Mouse (Mus musculus): ENCODE measurements at regions not wholly inside any gene's neighbourhood (a gene's known extent, or its start where the extent isn't known, plus 50 kb on each side); places are given as distances from the start of the nearest gene placed in this dataset.

GRCm38 (mm10) chr1:60655691-60656595 is 60.7 kb upstream of the Cd28 start:
- Histone ChIP-seq H3K27me3 (replicated peaks; ENCODE audit: control insufficient read depth, insufficient read depth, low read length) (no peaks in the 10 kb centered on the region), H3K4me3 (ENCODE audit: low read depth, low read length) (no peak overlapping the region), H3K27ac (replicated peaks; ENCODE audit: low read depth, low read length) (no peak overlapping the region), H3K36me3 (ENCODE audit: control insufficient read depth, insufficient read depth, low read length) (no peaks in the 10 kb centered on the region), H3K9me3 (ENCODE audit: control insufficient read depth, low read length) (no peaks in the 10 kb centered on the region), H3K4me2 (ENCODE audit: low read depth, low read length) (no peak overlapping the region), H3K4me1 (ENCODE audit: control insufficient read depth, insufficient read depth, low read length) (no peaks in the 10 kb centered on the region), H3K9ac (ENCODE audit: low read depth, low read length) (no peak overlapping the region)
- ATAC-seq (ENCODE audit: low read depth) (no peak), DNase-seq (ENCODE audit: low spot score) (no peak)
- 72% methylated on average over 6 of the region's 6 CpGs for WGBS

GRCm38 (mm10) chr1:60655206-60655605 is 61.4 kb upstream of the Cd28 start:
- ATAC-seq (ENCODE audit: low read depth) (no peak), DNase-seq (ENCODE audit: low spot score) (no peak)
- no peaks in the 10 kb centered on the region for H3K36me3 ChIP-seq (ENCODE audit: control insufficient read depth, insufficient read depth, low read length)
- H3K27me3 ChIP-seq (replicated peaks; ENCODE audit: control insufficient read depth, insufficient read depth, low read length), result no peaks in the 10 kb centered on the region
- H3K9me3 ChIP-seq (ENCODE audit: control insufficient read depth, low read length), result no peaks in the 10 kb centered on the region
- no peaks in the 10 kb centered on the region for H3K4me1 ChIP-seq (ENCODE audit: control insufficient read depth, insufficient read depth, low read length)
- WGBS, result 42% methylated on average over 2 of the region's 2 CpGs
- H3K9ac ChIP-seq (ENCODE audit: low read depth, low read length), result no peak overlapping the region
- H3K4me2 ChIP-seq (ENCODE audit: low read depth, low read length), result no peak overlapping the region
- H3K4me3 ChIP-seq (ENCODE audit: low read depth, low read length), result no peak overlapping the region
- no peak overlapping the region for H3K27ac ChIP-seq (replicated peaks; ENCODE audit: low read depth, low read length)

- WGBS, result 60% methylated on average over 4 of the region's 4 CpGs
- Histone ChIP-seq H3K4me3 (ENCODE audit: low read depth, low read length) (no peak overlapping the region), H3K9me3 (ENCODE audit: control insufficient read depth, low read length) (no peaks in the 10 kb centered on the region), H3K4me1 (ENCODE audit: control insufficient read depth, insufficient read depth, low read length) (no peaks in the 10 kb centered on the region), H3K36me3 (ENCODE audit: control insufficient read depth, insufficient read depth, low read length) (no peaks in the 10 kb centered on the region), H3K4me2 (ENCODE audit: low read depth, low read length) (no peak overlapping the region), H3K27ac (replicated peaks; ENCODE audit: low read depth, low read length) (no peak overlapping the region), H3K27me3 (replicated peaks; ENCODE audit: control insufficient read depth, insufficient read depth, low read length) (no peaks in the 10 kb centered on the region), H3K9ac (ENCODE audit: low read depth, low read length) (no peak overlapping the region)
- ATAC-seq (ENCODE audit: low read depth) (no peak), DNase-seq (ENCODE audit: low spot score) (no peak)
Measured at GRCm38 (mm10) chr1:60652570-60653011, 64.0 kb upstream of the Cd28 start.

- WGBS, result 56% methylated on average over 3 of the region's 3 CpGs
- no peaks in the 10 kb centered on the region for H3K9me3 ChIP-seq (ENCODE audit: control insufficient read depth, low read length)
- DNase-seq (ENCODE audit: low spot score), result no peak
Measured at GRCm38 (mm10) chr1:60650158-60650557, 66.4 kb upstream of the Cd28 start.

GRCm38 (mm10) chr1:60649303-60649850 is 67.2 kb upstream of the Cd28 start:
- DNase-seq (ENCODE audit: low spot score) (no peak), ATAC-seq (ENCODE audit: low read depth) (no peak)
- H3K36me3 ChIP-seq (ENCODE audit: control insufficient read depth, insufficient read depth, low read length), result no peaks in the 10 kb centered on the region
- H3K27ac ChIP-seq (replicated peaks; ENCODE audit: low read depth, low read length), result no peak overlapping the region
- 47% methylated on average over 8 of the region's 8 CpGs for whole genome bisulfite sequencing
- no peak overlapping the region for H3K9ac ChIP-seq (ENCODE audit: low read depth, low read length)
- H3K4me2 ChIP-seq (ENCODE audit: low read depth, low read length), result no peak overlapping the region
- H3K9me3 ChIP-seq (ENCODE audit: control insufficient read depth, low read length), result no peaks in the 10 kb centered on the region
- no peak overlapping the region for H3K4me3 ChIP-seq (ENCODE audit: low read depth, low read length)
- H3K4me1 ChIP-seq (ENCODE audit: control insufficient read depth, insufficient read depth, low read length), result no peaks in the 10 kb centered on the region
- no peaks in the 10 kb centered on the region for H3K27me3 ChIP-seq (replicated peaks; ENCODE audit: control insufficient read depth, insufficient read depth, low read length)

More at GRCm38 (mm10) chr1:60650158-60650557, 66.4 kb upstream of the Cd28 start:
- no peak overlapping the region for H3K4me3 ChIP-seq (ENCODE audit: low read depth, low read length)
- no peak for ATAC-seq (ENCODE audit: low read depth)
- H3K4me1 ChIP-seq (ENCODE audit: control insufficient read depth, insufficient read depth, low read length), result no peaks in the 10 kb centered on the region
- no peak overlapping the region for H3K9ac ChIP-seq (ENCODE audit: low read depth, low read length)
- no peaks in the 10 kb centered on the region for H3K27me3 ChIP-seq (replicated peaks; ENCODE audit: control insufficient read depth, insufficient read depth, low read length)
- H3K4me2 ChIP-seq (ENCODE audit: low read depth, low read length), result no peak overlapping the region
- H3K36me3 ChIP-seq (ENCODE audit: control insufficient read depth, insufficient read depth, low read length), result no peaks in the 10 kb centered on the region
- H3K27ac ChIP-seq (replicated peaks; ENCODE audit: low read depth, low read length), result no peak overlapping the region

- no peaks in the 10 kb centered on the region for H3K4me1 ChIP-seq (ENCODE audit: control insufficient read depth, insufficient read depth, low read length)
- H3K4me2 ChIP-seq (ENCODE audit: low read depth, low read length), result no peak overlapping the region
- no peak overlapping the region for H3K9ac ChIP-seq (ENCODE audit: low read depth, low read length)
- DNase-seq (ENCODE audit: low spot score) (no peak), ATAC-seq (ENCODE audit: low read depth) (no peak)
- WGBS, result 79% methylated on average over 5 of the region's 5 CpGs
- no peaks in the 10 kb centered on the region for H3K27me3 ChIP-seq (replicated peaks; ENCODE audit: control insufficient read depth, insufficient read depth, low read length)
- H3K36me3 ChIP-seq (ENCODE audit: control insufficient read depth, insufficient read depth, low read length), result no peaks in the 10 kb centered on the region
- no peaks in the 10 kb centered on the region for H3K9me3 ChIP-seq (ENCODE audit: control insufficient read depth, low read length)
- no peak overlapping the region for H3K4me3 ChIP-seq (ENCODE audit: low read depth, low read length)
- no peak overlapping the region for H3K27ac ChIP-seq (replicated peaks; ENCODE audit: low read depth, low read length)
Measured at GRCm38 (mm10) chr1:60646828-60647227, 69.8 kb upstream of the Cd28 start.

- DNase-seq (ENCODE audit: low spot score) (no peak), ATAC-seq (ENCODE audit: low read depth) (no peak)
- H3K9ac ChIP-seq (ENCODE audit: low read depth, low read length), result no peak overlapping the region
- H3K4me2 ChIP-seq (ENCODE audit: low read depth, low read length), result no peak overlapping the region
- 55% methylated on average over 5 of the region's 5 CpGs for WGBS
- H3K27me3 ChIP-seq (replicated peaks; ENCODE audit: control insufficient read depth, insufficient read depth, low read length), result no peaks in the 10 kb centered on the region
- H3K4me1 ChIP-seq (ENCODE audit: control insufficient read depth, insufficient read depth, low read length), result no peaks in the 10 kb centered on the region
- H3K4me3 ChIP-seq (ENCODE audit: low read depth, low read length), result no peak overlapping the region
- H3K27ac ChIP-seq (replicated peaks; ENCODE audit: low read depth, low read length), result no peak overlapping the region
- no peaks in the 10 kb centered on the region for H3K36me3 ChIP-seq (ENCODE audit: control insufficient read depth, insufficient read depth, low read length)
- no peaks in the 10 kb centered on the region for H3K9me3 ChIP-seq (ENCODE audit: control insufficient read depth, low read length)
Measured at GRCm38 (mm10) chr1:60646174-60646573, 70.4 kb upstream of the Cd28 start.

- H3K27ac ChIP-seq (replicated peaks; ENCODE audit: low read depth, low read length), result no peak overlapping the region
- no peak overlapping the region for H3K4me2 ChIP-seq (ENCODE audit: low read depth, low read length)
- no peak overlapping the region for H3K4me3 ChIP-seq (ENCODE audit: low read depth, low read length)
- WGBS, result 75% methylated on average over 1 of the region's 1 CpGs
- no peaks in the 10 kb centered on the region for H3K36me3 ChIP-seq (ENCODE audit: control insufficient read depth, insufficient read depth, low read length)
- H3K27me3 ChIP-seq (replicated peaks; ENCODE audit: control insufficient read depth, insufficient read depth, low read length), result no peaks in the 10 kb centered on the region
- no peak for DNase-seq (ENCODE audit: low spot score)
- no peaks in the 10 kb centered on the region for H3K9me3 ChIP-seq (ENCODE audit: control insufficient read depth, low read length)
- no peak overlapping the region for H3K9ac ChIP-seq (ENCODE audit: low read depth, low read length)
- no peak for ATAC-seq (ENCODE audit: low read depth)
- no peaks in the 10 kb centered on the region for H3K4me1 ChIP-seq (ENCODE audit: control insufficient read depth, insufficient read depth, low read length)
Measured at GRCm38 (mm10) chr1:60645176-60645575, 71.4 kb upstream of the Cd28 start.

GRCm38 (mm10) chr1:60642761-60643160 is 73.8 kb upstream of the Cd28 start:
- Histone ChIP-seq H3K4me2 (ENCODE audit: low read depth, low read length) (no peak overlapping the region), H3K9ac (ENCODE audit: low read depth, low read length) (no peak overlapping the region), H3K36me3 (ENCODE audit: control insufficient read depth, insufficient read depth, low read length) (no peaks in the 10 kb centered on the region), H3K27me3 (replicated peaks; ENCODE audit: control insufficient read depth, insufficient read depth, low read length) (no peaks in the 10 kb centered on the region), H3K27ac (replicated peaks; ENCODE audit: low read depth, low read length) (no peak overlapping the region), H3K4me3 (ENCODE audit: low read depth, low read length) (no peak overlapping the region), H3K4me1 (ENCODE audit: control insufficient read depth, insufficient read depth, low read length) (no peaks in the 10 kb centered on the region), H3K9me3 (ENCODE audit: control insufficient read depth, low read length) (no peaks in the 10 kb centered on the region)
- DNase-seq (ENCODE audit: low spot score) (no peak), ATAC-seq (ENCODE audit: low read depth) (no peak)
- 58% methylated on average over 3 of the region's 3 CpGs for WGBS
